Mouse (Mus musculus) CH12.LX (cell line): Measurements from ENCODE around the gene Fdxr.

Experiments
- NRF1 ChIP-seq: IDR thresholded peaks from 2 replicates; pipeline ENCODE4 v1.6.1; 2014; ENCODE audit warnings: low read depth, mild to moderate bottlenecking, inconsistent platforms, low read length, improper control_type of control experiment, moderate library complexity
- POLR2AphosphoS2 ChIP-seq: IDR thresholded peaks from 2 replicates; pipeline ENCODE4 v1.6.1; 2011; ENCODE audit warnings: low read depth, low read length, improper control_type of control experiment

DNA sequence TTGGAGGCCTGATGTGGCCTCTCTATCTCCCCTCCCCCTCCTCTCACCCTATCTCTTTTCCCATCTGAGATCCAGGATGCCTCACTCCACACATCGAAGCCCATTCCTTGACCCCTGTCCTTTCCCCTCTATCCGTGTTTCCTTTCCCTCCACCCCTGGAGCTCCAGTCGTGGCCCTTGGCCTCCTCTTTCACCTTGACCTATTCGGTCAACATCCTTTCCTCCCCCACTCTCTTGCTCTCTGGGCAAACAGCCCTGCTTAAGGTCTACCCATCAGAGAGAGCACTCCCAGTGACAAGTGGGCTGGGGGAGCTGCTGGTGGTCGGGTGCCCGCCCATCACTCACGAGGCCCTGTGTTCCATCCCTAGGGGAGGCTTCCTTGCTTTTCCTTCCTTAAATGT is 3.1 kb downstream of the Fdxr start:
- no peak for TF ChIP-seq POLR2AphosphoS2
- no peak for TF ChIP-seq NRF1
